Mouse (Mus musculus) heart, embryonic 11.5 days (tissue): ENCODE measurements around the gene Khdrbs2. TPM values are rescaled to one million over a fixed set of nuclear protein-coding genes. Genes with fewer than 3 reads are reported as not detected.
"Not testable (repeated sequence)": the region's sequence is repeated elsewhere in the genome, so short reads cannot be mapped to it uniquely, and the experiment has no call there.

Experiments used
- ATAC-seq: fragments of 200-750 bp; cut with Nextera tagmentation; replicated peaks from 2 replicates; pipeline ENCODE4 v1.8.0; 2017; ENCODE audit warnings: moderate library complexity; ENCODE audit not compliant: insufficient number of reproducible peaks, low FRiP score, low TSS enrichment
- H3K27ac ChIP-seq: fragments of 300-500 bp; sonication (generic); 2 replicates; pipeline ENCODE4 v1.5.1; 2014; ENCODE audit warnings: mild to moderate bottlenecking, low read depth, low read length
- H3K27me3 ChIP-seq: fragments of 300-500 bp; sonication (generic); 2 replicates; pipeline ENCODE4 v1.6.1; 2014; ENCODE audit warnings: mild to moderate bottlenecking, low read length, mixed read lengths; ENCODE audit not compliant: control insufficient read depth, insufficient read depth
- H3K36me3 ChIP-seq: fragments of 300-500 bp; sonication (generic); 2 replicates; pipeline ENCODE4 v1.6.1; 2014; ENCODE audit warnings: mild to moderate bottlenecking, low read length, moderate library complexity, mixed read lengths; ENCODE audit not compliant: control insufficient read depth, insufficient read depth
- H3K4me1 ChIP-seq: fragments of 300-500 bp; sonication (generic); 2 replicates; pipeline ENCODE4 v1.6.1; 2014; ENCODE audit warnings: low read length; ENCODE audit not compliant: control insufficient read depth, insufficient read depth
- H3K4me2 ChIP-seq: fragments of 300-500 bp; sonication (generic); 2 replicates; pipeline ENCODE4 v1.6.1; 2014; ENCODE audit warnings: mild to moderate bottlenecking, moderate library complexity
- H3K4me3 ChIP-seq: fragments of 300-500 bp; sonication (generic); 2 replicates; pipeline ENCODE4 v1.5.1; 2014; ENCODE audit warnings: low read depth, low read length
- H3K9ac ChIP-seq: fragments of 300-500 bp; sonication (generic); 2 replicates; pipeline ENCODE4 v1.6.1; 2014; ENCODE audit warnings: mild to moderate bottlenecking, low read depth, low read length, moderate library complexity
- H3K9me3 ChIP-seq: fragments of 300-500 bp; sonication (generic); replicated peaks from 2 replicates; pipeline ENCODE4 v1.6.1; 2016; ENCODE audit warnings: low read length; ENCODE audit not compliant: control insufficient read depth
- WGBS: fragments of 180-500 bp; shearing (Covaris S2); extraction: QIAGEN DNeasy Blood & Tissue Kit; methylation state at CpG from one replicate; pipeline ENCODE4 v1.1.7; 2014; ENCODE audit not compliant: insufficient replicate concordance; 5-methylcytosine and 5-hydroxymethylcytosine counted together
- polyA plus RNA-seq: library from polyadenylated mRNA; unstranded; fragments of >200 nt; fragmentation: Nextera tagmentation; extraction: Ambion mirVana; gene quantifications from 2 replicates; pipeline ENCODE4 v1.2.1, GENCODE M21; 2014

The Khdrbs2 gene
- polyA plus RNA-seq, 1 experiment from 2014 or later = 1.0 TPM

DNA sequence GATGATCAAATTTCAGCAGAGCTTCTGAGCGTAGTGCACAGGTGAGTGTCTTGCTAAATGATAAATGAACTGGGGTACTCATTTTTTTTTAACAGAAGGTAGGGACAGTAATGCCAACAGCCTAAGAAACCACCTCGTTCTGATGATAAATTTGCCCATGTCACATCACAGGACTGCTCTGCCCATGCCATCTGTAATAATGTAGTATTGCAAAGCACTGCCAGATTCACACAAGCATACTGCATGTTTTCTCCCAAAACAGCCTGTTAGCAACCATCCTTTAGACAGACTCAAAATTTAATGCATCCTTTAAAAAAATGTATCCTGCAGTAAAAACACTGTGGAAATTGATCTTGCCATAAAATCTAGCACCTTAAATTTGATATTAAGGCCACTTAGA lies 315.4 kb downstream of the Khdrbs2 start:
- Histone ChIP-seq H3K36me3 (no peaks in the 10 kb centered on the region), H3K27ac (no peak overlapping the region), H3K4me3 (no peak overlapping the region), H3K4me2 (no peak overlapping the region), H3K9ac (no peak overlapping the region), H3K4me1 (no peaks in the 10 kb centered on the region), H3K27me3 (no peaks in the 10 kb centered on the region), H3K9me3 (no peaks in the 10 kb centered on the region)
- WGBS = 79% methylated on average over 2 of the region's 2 CpGs
- ATAC-seq = no peak

DNA sequence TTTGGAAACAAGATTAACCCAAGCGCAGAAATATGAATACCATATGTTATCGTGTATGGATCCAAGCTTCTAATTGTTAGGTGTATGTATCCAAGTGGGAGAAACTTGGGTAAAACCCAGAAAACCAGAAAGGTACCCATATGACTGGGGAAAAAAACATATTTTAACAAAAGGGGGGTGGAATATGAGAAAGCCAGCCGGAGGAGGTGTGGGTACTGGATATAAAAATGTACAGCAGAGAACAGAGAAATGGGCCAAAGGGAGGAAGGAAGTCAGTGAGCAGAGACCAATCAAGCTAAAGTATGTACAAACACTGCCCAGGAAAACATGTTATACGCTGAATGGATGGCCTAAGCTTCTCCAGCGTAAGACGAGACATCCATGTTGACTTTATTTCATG lies 330.9 kb downstream of the Khdrbs2 start:
- ATAC-seq = no peak
- no peak overlapping the region for H3K4me2 ChIP-seq
- H3K9ac ChIP-seq = no peak overlapping the region
- no peak overlapping the region for H3K27ac ChIP-seq
- H3K36me3 ChIP-seq = no peaks in the 10 kb centered on the region
- no peaks in the 10 kb centered on the region for H3K4me1 ChIP-seq
- WGBS = 85% methylated on average over 6 of the region's 6 CpGs
- H3K4me3 ChIP-seq = no peak overlapping the region
- H3K9me3 ChIP-seq = no peaks in the 10 kb centered on the region
- no peaks in the 10 kb centered on the region for H3K27me3 ChIP-seq

DNA sequence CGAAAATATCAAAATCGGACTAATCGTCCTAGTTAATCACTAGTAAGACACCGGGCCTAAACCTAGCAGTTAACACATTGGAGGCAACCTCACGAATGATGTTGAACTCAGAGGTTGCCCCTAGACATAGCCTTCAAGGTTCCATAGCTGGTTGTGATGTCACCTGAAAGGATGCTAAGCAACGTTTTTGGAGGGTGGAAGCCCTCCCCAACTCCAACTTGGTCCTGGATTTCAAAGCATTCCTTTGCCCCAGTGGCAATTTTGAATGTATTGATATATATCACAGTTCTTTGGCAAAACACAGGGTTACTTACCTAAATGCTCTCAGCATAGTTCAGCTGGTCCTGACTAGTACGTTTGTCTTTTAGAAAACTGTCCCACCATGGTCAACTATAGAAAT lies 374.7 kb downstream of the Khdrbs2 start, which contains the start of gene Gm5415:
TSS of gene Gm5415 (minus strand) at position 101 of the 400 bp plus-strand sequence.
- not testable (repeated sequence) for H3K4me3 ChIP-seq, H3K27ac ChIP-seq, H3K9me3 ChIP-seq, H3K36me3 ChIP-seq, ATAC-seq, H3K9ac ChIP-seq, H3K27me3 ChIP-seq, H3K4me2 ChIP-seq, H3K4me1 ChIP-seq
- WGBS = 73% methylated on average over 2 of the region's 7 CpGs

DNA sequence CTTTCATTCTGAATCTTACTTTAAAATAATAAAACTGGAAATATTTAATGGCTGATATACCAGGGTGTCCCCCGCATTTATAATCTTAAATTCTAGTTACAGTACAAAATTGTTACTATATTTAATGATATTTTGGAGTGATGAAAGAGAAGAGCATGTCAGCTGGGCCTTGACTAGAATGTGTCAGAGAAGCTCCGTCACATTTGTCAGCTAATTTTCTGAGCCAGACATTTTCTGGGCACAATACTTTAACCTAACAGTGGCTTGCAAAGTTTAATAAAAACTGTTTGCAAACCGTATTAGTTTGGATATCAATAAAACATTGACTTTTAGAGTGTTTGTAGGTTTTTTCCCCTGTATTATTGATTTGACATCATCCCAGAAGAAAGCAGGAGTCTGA lies 380.9 kb downstream of the Khdrbs2 start:
- Histone ChIP-seq H3K36me3 (no peaks in the 10 kb centered on the region), H3K4me3 (no peak overlapping the region), H3K9ac (no peak overlapping the region), H3K4me2 (no peak overlapping the region), H3K9me3 (no peaks in the 10 kb centered on the region), H3K27me3 (no peaks in the 10 kb centered on the region), H3K4me1 (no peaks in the 10 kb centered on the region), H3K27ac (no peak overlapping the region)
- 84% methylated on average over 3 of the region's 3 CpGs for WGBS
- ATAC-seq = no peak

DNA sequence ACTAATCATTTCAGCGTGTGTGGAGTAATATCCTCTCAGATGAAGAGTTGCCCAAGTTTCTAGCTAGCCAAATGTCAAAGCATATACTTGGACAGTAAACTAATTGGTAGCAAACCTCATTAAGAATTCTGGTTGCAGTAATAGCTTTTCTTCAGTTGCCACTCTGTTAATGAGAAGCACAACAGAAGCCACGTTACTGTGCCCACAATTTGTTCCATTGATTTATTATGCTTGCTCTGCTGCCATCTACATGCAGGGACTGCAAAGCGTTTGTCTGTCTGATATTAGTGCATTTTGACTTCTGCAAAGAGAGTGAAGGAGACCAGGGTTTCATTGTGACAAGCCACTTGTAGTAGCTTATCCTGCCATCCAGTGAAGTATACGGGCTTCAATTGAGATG lies 381.4 kb downstream of the Khdrbs2 start:
- Histone ChIP-seq H3K36me3 (no peaks in the 10 kb centered on the region), H3K4me3 (no peak overlapping the region), H3K4me2 (no peak overlapping the region), H3K27me3 (no peaks in the 10 kb centered on the region), H3K9ac (no peak overlapping the region), H3K9me3 (no peaks in the 10 kb centered on the region), H3K4me1 (no peaks in the 10 kb centered on the region), H3K27ac (no peak overlapping the region)
- WGBS = 67% methylated on average over 4 of the region's 4 CpGs
- ATAC-seq = no peak

DNA sequence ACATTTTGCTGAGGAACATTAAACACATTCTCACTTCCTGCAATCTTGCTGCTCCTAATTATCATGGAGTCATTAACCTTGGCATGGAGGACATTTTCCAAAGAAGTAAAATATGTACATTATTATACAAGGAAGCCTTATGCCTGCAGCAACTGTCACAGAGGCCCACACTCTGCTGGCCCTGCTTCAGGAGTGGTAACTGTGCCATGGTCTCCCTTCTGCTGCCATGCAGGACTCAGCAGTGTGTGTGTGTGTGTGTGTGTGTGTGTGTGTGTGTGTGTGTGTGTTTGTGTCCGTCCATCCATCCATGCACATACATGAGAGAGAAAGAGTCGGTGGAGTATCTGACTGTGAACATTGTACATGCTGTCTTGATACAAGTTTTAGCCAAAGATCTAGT lies 396.4 kb downstream of the Khdrbs2 start:
- H3K4me1 ChIP-seq = no peaks in the 10 kb centered on the region
- no peak overlapping the region for H3K27ac ChIP-seq
- H3K4me3 ChIP-seq = no peak overlapping the region
- H3K4me2 ChIP-seq = no peak overlapping the region
- H3K9ac ChIP-seq = no peak overlapping the region
- no peaks in the 10 kb centered on the region for H3K36me3 ChIP-seq
- no peak for ATAC-seq
- 93% methylated on average over 2 of the region's 2 CpGs for WGBS
- no peaks in the 10 kb centered on the region for H3K27me3 ChIP-seq
- H3K9me3 ChIP-seq = no peaks in the 10 kb centered on the region

DNA sequence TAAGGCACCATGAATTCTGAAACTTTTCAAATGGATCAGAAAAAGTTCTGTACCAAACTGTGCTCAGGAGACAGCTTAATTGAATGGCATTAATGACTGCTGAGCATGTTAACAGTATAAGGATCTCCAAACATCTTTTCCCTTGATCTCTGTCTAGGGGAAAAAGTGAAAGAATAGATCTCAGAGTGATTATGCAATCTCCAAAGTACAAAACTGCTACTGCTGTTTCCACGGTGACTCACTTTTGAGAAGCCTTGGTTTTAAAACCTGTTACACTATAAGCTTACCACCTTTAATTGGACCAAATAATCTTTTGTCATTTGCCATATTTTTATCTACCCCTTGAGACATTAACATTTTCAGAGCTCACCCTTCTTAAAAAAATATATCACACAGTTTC lies 453.5 kb downstream of the Khdrbs2 start:
- ATAC-seq = no peak
- H3K4me1 ChIP-seq = no peaks in the 10 kb centered on the region
- WGBS = 82% methylated on average over 1 of the region's 1 CpGs
- no peak overlapping the region for H3K27ac ChIP-seq
- no peak overlapping the region for H3K4me3 ChIP-seq
- no peaks in the 10 kb centered on the region for H3K9me3 ChIP-seq
- H3K27me3 ChIP-seq = no peaks in the 10 kb centered on the region
- no peaks in the 10 kb centered on the region for H3K36me3 ChIP-seq
- H3K9ac ChIP-seq = no peak overlapping the region
- no peak overlapping the region for H3K4me2 ChIP-seq

DNA sequence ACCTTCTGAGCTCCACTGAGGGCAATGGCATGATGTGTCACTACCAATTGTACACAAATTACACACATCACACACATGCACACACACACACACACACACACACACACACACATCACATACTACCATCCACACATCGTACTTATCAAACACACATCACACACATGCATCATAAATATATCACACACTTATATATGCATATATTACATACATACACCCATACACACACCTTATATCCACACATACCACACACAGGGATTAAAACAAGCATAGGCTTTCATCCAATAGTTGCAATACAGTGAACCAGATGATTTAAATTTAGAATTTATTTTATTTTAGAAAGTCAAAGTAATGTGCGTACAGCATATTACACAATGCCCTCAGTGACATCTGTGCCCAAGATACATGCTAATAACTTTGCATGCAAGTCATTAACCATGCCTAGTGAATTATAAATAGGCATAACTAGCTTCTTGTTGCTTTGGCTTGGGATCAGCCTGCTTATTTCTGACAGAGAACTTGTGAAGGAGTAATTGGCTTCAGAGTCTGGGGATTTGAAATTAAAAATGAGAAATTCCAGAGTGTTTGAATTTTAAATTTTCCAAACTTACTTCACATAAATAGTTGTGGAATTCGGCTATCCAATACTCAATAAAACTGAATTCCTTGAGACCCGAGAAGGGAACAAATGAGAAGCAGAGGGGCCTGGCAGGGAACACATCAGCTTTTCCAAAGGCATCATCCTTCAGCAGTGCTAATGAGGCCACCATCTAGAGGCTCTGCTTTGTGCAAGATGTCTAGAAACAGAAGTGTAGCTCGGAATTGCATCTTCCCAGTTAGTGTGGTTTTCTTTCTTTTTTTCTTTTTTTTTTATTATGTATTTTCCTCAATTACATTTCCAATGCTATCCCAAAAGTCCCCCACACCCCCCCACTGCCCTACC lies 460.2 kb downstream of the Khdrbs2 start:
- Histone ChIP-seq H3K4me3 (no peak overlapping the region), H3K9ac (no peak overlapping the region), H3K4me2 (no peak overlapping the region), H3K27me3 (no peaks in the 10 kb centered on the region), H3K4me1 (no peaks in the 10 kb centered on the region), H3K27ac (no peak overlapping the region), H3K36me3 (no peaks in the 10 kb centered on the region), H3K9me3 (no peaks in the 10 kb centered on the region)
- 79% methylated on average over 5 of the region's 5 CpGs for WGBS
- ATAC-seq = no peak

DNA sequence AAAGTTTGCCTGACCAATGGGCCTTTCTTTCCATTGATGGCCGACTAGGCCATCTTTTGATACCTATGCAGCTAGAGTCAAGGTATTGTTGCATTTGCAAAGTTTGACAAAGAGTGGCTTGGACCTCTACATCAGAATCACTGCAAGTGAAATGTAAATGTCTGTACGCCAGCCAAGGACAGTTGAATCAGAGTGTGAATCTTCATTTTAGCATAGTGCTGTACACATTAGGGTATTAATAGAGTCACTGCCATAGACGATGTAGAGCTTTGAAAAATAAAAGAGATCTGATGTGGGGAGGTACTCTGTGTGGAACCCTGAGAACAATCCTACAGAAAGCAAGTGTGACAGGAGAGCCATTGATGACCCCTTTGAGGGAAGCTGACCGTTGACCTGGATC lies 460.9 kb downstream of the Khdrbs2 start:
- Histone ChIP-seq H3K27ac (no peak overlapping the region), H3K27me3 (no peaks in the 10 kb centered on the region), H3K9ac (no peak overlapping the region), H3K4me3 (no peak overlapping the region), H3K36me3 (no peaks in the 10 kb centered on the region), H3K9me3 (no peaks in the 10 kb centered on the region), H3K4me1 (no peaks in the 10 kb centered on the region), H3K4me2 (no peak overlapping the region)
- ATAC-seq = no peak
- WGBS = 83% methylated on average over 4 of the region's 4 CpGs
